Mouse (Mus musculus) WW6 (cell line): ENCODE results near the gene Izumo4.

Source experiments
- DNase-seq: peaks from one replicate; pipeline ENCODE4 v3.0.0-alpha.2; 2013; ENCODE audit warnings: low read depth, low spot score

The Izumo4 gene

GRCm38 (mm10) chr10:80669737-80670485 is 32.1 kb upstream of the Izumo4 start:
- DNase-seq: no peak

- DNase-seq: no peak
These were observed 31.5 kb upstream of the Izumo4 start for GRCm38 (mm10) chr10:80670531-80670930.

GRCm38 (mm10) chr10:80671251-80671650 is 30.7 kb upstream of the Izumo4 start:
- DNase-seq: no peak

GRCm38 (mm10) chr10:80671936-80672690 is 29.9 kb upstream of the Izumo4 start:
- DNase-seq: no peak

GRCm38 (mm10) chr10:80673690-80674089 is 28.3 kb upstream of the Izumo4 start:
- no peak for DNase-seq

- no peak for DNase-seq
These were observed 27.7 kb upstream of the Izumo4 start for GRCm38 (mm10) chr10:80674161-80674711.

- no peak for DNase-seq
These were observed 27.1 kb upstream of the Izumo4 start for GRCm38 (mm10) chr10:80674851-80675404.

DNA sequence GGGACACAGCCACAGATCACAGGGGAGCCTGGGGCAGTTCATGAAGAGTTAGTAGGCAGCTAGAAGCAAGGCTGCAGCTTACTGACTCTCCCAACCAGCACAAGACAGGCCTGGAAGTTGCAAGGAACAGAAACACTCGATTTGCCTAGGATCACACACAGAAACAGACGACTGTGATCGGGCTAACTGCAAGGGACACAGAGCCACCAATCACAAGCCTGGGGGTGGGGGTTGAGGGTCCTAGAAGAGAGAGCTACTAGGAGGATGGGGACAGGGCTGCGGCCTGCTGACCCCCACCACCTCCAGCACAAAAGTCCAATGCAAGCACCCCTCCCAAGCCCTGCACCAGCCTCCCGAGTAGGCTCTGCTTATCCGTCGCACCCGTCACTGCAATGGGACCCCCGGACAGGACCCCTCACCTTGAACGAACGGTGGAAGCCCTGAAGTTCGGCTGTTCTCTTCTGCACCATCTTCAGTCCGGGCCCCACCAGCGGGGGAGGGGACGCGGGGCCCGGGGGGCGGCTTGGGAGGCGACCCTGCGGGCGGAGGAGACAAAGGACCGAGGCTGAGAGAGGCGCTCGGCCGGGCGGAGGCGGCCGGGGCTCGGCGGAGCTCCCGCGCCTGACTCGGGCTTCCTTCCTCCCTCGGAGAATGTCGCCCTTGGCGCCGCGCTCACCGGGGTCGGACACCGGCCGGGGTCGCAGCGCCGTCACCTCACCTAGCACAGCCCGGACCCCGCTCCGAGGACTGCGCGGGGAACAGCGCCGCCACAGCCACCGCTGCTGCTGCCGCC is 26.4 kb upstream of the Izumo4 start:
- DNase-seq: no peak

- peak; percentile 99 for DNase-seq
These were observed 25.6 kb upstream of the Izumo4 start for GRCm38 (mm10) chr10:80676198-80676928.

DNA sequence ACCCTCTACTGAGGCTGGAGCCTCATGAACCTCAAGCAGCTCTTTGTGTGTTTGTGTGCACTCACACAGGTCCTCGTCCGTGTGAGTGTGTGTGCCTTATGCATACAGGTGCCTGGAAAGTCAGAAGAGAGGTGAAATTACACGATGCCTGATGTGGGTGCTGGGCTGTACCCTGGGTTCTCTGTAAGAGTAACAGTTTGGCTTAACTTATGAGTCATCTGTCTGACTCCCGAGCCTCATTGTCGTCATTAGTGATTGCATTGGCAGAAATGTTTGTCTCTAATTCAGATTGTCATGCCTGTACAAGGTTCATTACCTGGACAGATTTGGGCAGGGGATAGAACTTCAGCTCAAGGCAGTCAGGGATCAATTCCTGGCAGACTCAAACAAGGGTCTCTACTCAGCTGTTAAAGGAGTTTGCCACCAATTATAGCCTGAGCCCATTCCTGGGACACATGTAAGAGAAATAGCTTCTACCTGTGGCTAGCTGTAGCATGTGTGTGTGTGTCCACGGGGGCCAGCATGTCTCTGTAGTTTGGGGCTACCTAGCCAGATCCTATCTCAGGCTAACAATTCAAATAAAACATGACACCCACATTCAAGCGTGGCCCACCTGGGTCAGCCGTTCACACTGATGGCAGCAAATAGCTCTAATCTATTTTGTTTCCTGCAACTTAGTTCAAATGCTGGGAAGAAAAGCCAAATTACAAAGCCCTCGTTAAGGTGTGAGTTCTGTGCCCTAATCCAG is 24.7 kb upstream of the Izumo4 start:
- DNase-seq: no peak

DNA sequence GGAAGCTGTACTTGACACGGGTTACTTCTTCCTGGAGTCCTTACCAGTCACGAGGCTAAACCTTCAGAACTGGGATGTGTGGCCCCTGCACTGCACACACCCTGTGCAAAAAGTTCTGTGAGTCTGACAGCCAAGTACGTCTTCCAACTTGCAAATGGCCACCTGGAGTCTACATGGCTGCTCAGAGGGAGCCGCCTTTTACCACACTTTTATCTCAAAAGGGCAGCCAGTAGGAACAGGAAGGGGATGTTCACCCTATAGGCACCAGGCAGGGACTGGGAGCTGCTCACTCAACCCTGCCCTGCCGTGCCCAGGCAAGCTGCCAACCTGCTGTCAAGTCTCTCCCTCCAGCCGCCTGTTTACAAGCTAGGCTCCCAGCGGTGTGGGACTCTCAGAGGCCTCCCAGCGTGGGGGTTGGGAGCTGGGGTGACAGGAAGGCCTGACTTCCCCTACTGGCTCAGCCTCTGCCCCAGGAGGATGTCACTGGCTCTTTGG is 24.0 kb upstream of the Izumo4 start, which contains the start of gene Mknk2:
TSS of gene Mknk2 (minus strand) at position 171 of the 495 bp plus-strand sequence.
- DNase-seq: no peak

DNA sequence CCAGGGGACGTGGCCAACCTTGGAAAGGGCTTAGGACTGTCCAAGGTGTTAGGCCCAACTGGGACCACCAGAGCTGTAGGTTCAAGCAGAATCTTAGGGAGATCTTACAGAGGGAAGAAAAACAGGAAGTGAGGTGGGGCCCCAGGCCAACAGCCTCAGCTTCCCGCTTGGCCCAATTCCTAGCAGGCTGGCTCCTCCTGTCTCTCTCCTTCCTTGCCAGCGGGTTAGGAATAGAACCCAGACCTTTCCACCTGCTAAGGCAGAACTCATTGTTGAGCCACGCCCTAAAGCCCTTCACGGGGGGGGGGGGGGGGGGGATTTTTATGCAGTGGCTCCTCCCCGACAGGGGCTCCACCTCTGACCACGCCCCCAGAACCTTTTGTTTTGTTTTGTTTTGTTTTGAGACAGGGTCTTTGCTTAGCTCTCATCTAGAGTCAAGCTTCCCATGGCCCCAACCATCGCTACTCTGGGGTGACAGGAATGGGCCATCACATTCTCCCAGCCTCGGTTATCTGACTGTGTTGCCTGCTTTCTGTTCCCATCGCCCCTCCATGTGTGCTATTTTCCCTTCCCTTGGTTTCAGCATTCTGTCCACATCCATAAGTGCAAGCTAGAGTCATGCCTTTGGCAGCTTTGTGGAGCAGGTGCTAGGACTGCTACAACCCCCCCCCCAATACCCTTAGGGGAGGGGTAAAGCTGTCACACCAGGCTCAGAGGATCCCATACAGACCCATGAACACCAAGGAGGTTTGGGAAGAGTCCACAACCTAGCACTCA is 23.2 kb upstream of the Izumo4 start:
- no peak for DNase-seq

DNA sequence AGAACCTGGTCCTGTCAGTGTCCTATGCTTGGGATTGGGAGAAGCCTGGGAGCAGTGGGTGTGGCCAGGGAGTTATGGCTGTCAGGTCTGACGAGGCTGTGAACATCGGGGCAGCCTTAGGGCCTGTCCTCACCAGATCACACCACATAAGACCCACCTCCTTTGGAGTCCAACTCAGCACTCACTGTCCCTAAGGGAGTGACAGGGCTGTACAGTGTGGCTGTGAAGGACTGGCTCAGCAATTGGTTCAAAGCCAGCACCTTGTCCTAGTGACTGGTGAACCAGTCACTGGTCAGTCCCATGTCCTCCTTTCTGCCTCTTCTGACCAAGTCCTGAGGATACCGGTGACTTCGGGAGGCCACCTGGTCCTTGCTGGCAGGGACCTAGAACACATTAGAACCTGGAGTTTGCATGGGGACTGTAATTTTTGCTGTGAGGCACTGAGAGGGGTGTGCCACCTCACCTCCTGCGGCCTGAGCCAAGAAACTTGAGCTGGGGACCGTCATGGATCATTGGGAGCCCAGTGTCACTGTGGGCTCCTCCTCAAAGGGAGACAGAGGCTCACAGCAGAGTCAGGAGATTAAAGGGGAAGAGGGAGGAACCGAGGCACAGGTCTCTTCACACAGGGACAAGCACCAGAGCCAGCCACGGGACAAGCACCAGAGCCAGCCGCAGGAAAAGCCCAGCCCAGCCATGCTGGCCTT is 22.3 kb upstream of the Izumo4 start:
- DNase-seq: no peak

GRCm38 (mm10) chr10:80680260-80680696 is 21.7 kb upstream of the Izumo4 start:
- no peak for DNase-seq

- DNase-seq: no peak
These were observed 20.0 kb upstream of the Izumo4 start for GRCm38 (mm10) chr10:80682003-80682402.

DNA sequence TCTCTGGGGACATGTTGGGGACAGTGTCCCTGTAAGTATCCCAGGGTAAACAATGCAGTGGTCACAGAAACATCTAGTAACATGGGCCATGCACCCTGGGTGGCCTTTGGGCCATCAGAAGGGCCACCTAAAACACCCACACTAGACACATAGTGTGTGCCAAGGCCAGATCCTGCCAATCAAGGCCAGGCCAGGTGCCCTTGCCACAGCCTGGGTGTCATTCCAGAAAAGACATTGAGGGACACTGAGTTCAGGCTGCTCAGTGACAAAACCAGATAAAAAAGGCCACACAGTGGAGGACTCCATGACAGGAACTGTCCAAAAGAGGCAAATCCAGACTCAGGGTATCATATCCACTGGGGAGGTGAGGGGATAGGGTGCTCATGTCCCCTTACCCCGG is 18.3 kb upstream of the Izumo4 start:
- no peak for DNase-seq

DNA sequence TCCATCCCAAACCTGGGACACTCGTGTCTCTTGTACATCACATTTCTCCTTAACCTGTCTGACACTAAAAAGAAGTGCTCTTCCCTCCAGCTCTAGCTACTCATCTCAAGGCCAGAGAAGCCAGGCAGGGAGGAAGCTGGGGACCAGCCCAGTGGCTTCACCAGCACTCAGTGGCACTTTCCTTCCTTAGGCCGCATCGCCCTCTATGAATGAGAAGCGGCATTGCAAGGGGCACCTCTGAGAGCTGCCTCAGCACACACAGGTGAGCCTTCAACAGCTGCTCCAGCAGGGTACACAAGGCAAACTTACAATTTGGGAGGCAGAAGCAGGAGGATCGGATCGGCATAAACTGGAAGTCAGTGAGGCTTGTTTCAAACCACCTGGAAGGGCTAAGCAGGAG is 17.8 kb upstream of the Izumo4 start:
- no peak for DNase-seq

DNA sequence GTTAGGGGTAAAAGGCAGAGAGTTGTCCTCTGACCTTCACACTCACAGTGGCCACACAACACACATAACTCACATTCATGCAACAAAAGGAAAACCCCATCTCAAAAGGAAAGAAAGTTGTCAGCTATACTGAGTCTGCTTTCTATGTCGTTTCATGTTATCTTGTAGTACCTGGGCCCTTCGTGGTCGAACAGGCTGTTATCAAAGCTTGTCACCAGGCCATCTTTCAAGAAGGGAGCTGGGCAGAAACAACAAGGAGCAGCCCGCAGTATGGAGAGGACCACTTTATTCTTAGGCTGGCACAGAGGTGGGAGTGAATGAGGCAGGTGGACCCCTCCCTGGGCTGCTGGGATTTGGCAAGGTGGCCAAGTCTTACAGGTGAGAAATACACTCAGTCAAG is 17.0 kb upstream of the Izumo4 start:
- no peak for DNase-seq

GRCm38 (mm10) chr10:80686617-80687016 is 15.4 kb upstream of the Izumo4 start:
- DNase-seq: no peak
